Mouse (Mus musculus) heart, adult 18-20 months (tissue): ENCODE results near the gene Drd5. TPM values are rescaled to one million over a fixed set of nuclear protein-coding genes. Genes with fewer than 3 reads are reported as not detected.

Experiments
- DNase-seq, 2 experiments: peaks; one replicate each; pipeline ENCODE4 v3.0.0; 2021 to 2022; ENCODE audit warnings: mixed read lengths in 1 of 2
- long read RNA-seq, 2 experiments: library from polyadenylated mRNA; stranded (forward); transcript quantifications; one replicate each; pipeline ENCODE4 v2.0.0; 2021
- total RNA-seq, 2 experiments: library from RNA; stranded (reverse); gene quantifications; 2 replicates each; pipeline ENCODE4 v1.2.3; 2021

Gene Drd5
- not detected for total RNA-seq
- long read RNA-seq, experiment 1 = 0 reads
- long read RNA-seq, experiment 2 = 0 reads

GRCm38 (mm10) chr5:38318966-38319786 is at the start of gene Drd5:
TSS of gene Drd5 (plus strand) at chr5:38319367.
- no peak for DNase-seq

DNA sequence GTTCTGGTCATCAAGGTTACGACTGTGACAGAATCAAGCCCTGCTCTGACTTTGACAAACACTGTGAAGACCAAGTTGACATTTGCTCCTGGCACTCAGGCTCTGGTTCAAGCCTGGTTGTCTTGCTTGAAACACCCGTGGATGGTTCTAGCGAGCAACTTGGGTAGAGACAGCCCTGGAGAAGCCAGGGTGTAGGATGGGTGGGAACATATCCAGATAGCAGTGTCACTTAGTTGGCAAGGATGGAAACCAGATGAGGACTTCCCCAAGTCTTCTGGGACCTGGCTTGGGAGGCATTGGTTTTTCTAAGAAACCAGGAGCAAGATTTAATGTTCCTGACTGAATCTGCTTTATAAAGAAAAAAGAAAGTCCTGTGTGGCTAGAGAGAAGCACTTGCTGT is 48.2 kb upstream of the Drd5 start:
- no peak for DNase-seq

DNA sequence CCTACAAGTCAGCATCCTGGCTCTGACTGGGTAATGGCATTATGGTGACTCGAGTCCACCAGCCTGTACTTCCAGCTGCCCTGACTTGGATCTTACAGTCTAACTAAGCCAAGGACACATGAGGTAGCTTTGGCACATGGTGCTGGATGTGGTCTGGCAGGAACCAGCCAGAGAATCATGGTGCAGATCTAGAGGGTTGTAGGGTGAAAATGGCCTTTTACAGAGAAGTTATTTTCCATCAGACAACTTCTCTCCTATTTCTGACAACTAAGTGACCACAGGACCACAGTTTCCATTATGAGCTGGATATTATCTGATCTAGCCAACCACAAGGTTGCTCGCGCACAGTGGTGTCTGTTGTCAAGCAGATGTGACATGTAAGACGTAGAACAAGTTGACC is 45.3 kb upstream of the Drd5 start:
- DNase-seq = no peak

DNA sequence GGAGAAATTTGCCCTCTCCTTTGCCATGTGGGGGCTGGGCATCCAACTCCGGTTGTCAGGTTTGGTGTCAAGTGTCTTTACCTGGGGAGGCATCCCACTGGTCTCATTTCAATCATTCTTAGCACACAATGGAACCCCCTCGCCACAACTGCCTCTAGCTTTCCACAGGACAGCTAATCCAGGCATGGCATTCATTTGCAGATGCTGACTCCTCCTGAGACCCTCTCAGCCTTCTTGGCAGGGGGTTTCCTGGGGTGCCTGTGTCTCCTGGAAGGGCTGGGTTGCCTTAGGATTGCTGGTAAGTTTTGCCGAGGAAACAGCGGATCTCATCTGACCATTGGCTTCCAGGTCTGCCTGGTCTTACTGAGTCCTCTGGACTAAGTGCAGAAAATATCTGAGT is 43.4 kb upstream of the Drd5 start, which contains the start of gene Otop1:
Otop1 (plus strand) TSS at position 202 of the 400 bp plus-strand sequence.
- no peak for DNase-seq

DNA sequence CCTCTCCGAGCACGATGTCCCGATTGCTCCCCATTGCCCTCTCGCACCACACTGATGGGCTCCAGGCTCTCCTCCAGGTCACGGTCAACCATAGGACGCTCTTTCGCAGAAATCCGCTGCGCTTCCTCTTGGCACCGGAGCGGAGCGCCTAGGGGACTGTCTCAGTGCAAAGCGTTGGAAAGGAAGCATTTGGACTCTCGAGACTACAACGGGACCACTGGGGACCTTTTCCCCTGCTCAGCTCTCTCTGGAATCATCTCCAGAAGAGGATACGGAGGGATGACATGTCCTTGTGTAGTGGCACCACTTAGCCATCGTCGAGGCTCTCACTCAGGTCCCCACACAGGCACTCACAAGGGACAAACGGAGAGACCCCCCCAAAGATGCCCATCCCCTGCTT is 42.7 kb upstream of the Drd5 start:
- DNase-seq = no peak

- no peak for DNase-seq
Measured at GRCm38 (mm10) chr5:38277098-38277866, 41.9 kb upstream of the Drd5 start.

GRCm38 (mm10) chr5:38277936-38278600 is 41.1 kb upstream of the Drd5 start:
- no peak for DNase-seq

DNA sequence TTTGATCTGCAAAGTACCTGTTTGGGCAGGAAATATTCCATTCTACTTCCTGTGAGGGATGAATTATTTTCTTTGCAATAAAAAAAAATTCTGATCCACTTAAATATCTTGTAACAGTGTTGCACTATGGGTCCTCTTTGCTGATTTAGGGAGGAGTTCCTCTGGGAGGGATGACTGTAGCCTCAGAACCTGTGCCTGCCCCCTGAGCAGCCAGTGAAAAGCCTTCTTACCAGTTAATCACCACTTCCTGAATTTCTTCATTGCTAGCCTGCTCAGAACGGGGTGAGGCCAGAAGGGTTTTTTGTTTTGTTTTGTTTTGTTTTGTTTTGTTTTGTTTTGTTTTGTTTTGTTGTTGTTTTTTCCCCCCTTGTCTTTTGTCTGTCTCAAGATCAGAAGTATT is 39.1 kb upstream of the Drd5 start:
- no peak for DNase-seq

GRCm38 (mm10) chr5:38285724-38286123 is 33.4 kb upstream of the Drd5 start:
- DNase-seq = no peak

- DNase-seq = no peak
Measured at GRCm38 (mm10) chr5:38288476-38288875, 30.7 kb upstream of the Drd5 start.

DNA sequence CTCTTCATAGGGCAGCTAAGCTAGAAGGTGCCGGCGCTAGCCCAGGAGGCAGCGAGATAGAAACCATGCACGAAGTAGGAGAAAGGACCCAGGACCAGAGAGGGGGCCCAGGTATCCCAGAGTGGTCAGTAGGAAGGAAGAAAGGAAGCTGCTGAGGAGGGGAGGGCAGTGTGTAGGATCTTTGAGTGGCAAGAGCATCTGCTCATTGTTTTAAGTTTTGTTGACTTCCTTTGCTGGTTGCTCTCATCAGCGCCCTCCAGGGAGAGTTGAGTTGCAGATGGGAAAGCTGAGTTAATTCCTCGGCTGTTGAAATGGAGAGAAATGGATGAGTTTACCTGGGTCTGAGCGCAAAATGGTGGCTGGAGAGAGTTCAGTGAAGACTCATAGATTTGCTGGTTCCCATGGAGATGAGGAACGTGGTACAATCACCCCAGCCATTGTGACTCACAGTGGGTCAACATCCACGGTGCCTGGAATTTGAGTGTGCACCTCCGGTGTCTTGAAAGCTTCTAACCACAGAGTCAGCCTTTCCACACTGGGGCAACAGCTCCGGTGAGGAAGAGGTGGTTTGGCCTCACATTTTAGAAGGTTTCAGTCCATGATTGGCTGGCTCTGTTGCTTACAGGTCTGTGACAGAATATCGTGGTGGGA is 17.3 kb upstream of the Drd5 start:
- DNase-seq = no peak

- DNase-seq = no peak
Measured at GRCm38 (mm10) chr5:38302651-38303050, 16.5 kb upstream of the Drd5 start.

GRCm38 (mm10) chr5:38305241-38305640 is 13.9 kb upstream of the Drd5 start:
- DNase-seq = no peak

GRCm38 (mm10) chr5:38307255-38308101 is 11.7 kb upstream of the Drd5 start:
- DNase-seq = peak; percentile 86 to 95

DNA sequence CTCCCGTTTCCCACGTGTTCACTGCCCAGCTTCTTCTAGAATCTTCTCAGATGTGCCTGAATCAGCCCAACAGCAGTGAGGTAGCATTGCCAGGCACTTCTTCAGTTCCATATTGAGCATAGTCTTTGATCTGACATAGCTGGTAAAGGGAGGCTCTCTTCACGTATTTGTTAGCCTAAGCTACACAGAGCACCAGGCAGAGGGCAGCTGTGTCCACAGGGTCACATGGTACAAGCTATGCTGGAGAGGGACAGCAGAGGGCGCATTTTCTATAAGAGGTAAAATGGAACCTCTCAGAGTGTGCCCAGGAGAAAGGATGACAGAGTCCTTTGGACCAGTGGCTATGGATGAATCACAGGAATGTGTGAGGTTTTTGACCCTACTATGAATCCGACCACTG is 10.3 kb upstream of the Drd5 start:
- peak; percentile 42 to 63 for DNase-seq

DNA sequence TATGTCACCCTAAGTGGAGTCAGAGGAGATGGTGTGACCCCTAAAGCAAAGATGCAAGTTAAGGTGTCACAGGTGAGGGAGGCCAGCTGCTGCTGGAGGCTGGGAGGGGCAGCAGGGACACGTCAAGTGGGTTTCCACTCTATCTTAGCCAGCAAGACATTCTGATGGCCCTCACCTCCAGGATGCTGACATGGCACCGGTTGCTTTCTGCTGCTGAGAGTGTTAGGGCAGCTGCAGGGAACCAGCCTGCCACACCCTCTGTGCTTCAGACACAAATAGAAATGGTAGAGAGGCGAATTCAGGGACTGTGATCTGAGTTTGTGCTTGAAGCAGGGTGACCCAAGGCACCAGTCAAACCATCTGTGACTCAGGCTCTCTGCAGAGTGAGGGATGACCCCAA is 9.4 kb upstream of the Drd5 start:
- no peak for DNase-seq

GRCm38 (mm10) chr5:38333381-38333780 is 14.2 kb downstream of the Drd5 start:
- DNase-seq = no peak

DNA sequence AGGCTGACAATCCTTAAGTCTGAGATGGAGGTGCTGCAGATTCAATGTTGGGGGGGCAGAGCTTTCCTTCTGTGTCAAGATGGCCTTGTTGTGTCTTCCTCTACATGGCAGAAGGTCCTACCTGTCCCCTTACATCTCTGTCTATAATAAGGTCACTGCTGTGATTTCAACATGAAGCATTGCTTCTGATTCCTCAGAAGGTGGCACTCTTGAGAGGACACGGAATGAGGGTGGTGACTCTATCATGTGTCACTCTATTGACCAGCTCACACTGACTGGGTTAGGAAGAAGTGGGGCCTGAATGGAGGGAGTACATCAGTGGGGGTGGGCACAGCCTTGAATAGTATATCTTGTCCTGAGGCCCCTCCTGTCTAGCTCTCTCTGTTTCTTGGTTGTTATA is 15.4 kb downstream of the Drd5 start:
- DNase-seq = no peak

GRCm38 (mm10) chr5:38343101-38343500 is 23.9 kb downstream of the Drd5 start:
- DNase-seq = no peak

- peak in 1 of 2 experiments; percentile 15 for DNase-seq
Measured at GRCm38 (mm10) chr5:38346646-38347432, 27.7 kb downstream of the Drd5 start.
